Mouse (Mus musculus) embryo, embryonic 11.5 days (tissue): ENCODE results near the gene Tiam2.

ENCODE experiments used
- DNase-seq: peaks from one replicate; pipeline ENCODE4 v3.0.0-alpha.2; 2012; ENCODE audit warnings: low read depth, low spot score

Tiam2 gene

GRCm38 (mm10) chr17:3326148-3326902 is at the start of gene Tiam2:
Gene Tiam2 (plus strand): TSS chr17:3326573.
- peak; percentile 50 for DNase-seq

GRCm38 (mm10) chr17:3280321-3280720 is 46.1 kb upstream of the Tiam2 start:
- DNase-seq: no peak

GRCm38 (mm10) chr17:3281939-3282338 is 44.4 kb upstream of the Tiam2 start:
- DNase-seq: no peak

- DNase-seq: no peak
Measured at GRCm38 (mm10) chr17:3285030-3285671, 41.2 kb upstream of the Tiam2 start.

- no peak for DNase-seq
Measured at GRCm38 (mm10) chr17:3286123-3286825, 40.1 kb upstream of the Tiam2 start.

GRCm38 (mm10) chr17:3288341-3288740 is 38.0 kb upstream of the Tiam2 start:
- DNase-seq: peak; percentile 41

GRCm38 (mm10) chr17:3295097-3295496 is 31.3 kb upstream of the Tiam2 start:
- DNase-seq: no peak

GRCm38 (mm10) chr17:3299487-3299886 is 26.9 kb upstream of the Tiam2 start:
- no peak for DNase-seq

GRCm38 (mm10) chr17:3305926-3306325 is 20.4 kb upstream of the Tiam2 start:
- no peak for DNase-seq

- no peak for DNase-seq
Measured at GRCm38 (mm10) chr17:3313711-3314624, 12.4 kb upstream of the Tiam2 start.

GRCm38 (mm10) chr17:3314625-3315020 is 11.8 kb upstream of the Tiam2 start:
- no peak for DNase-seq

- no peak for DNase-seq
Measured at GRCm38 (mm10) chr17:3315581-3315980, 10.8 kb upstream of the Tiam2 start.

GRCm38 (mm10) chr17:3326903-3327279 is 518 bp downstream of the Tiam2 start:
- DNase-seq: no peak

- no peak for DNase-seq
Measured at GRCm38 (mm10) chr17:3327335-3327734, 962 bp downstream of the Tiam2 start.

- no peak for DNase-seq
Measured at GRCm38 (mm10) chr17:3328820-3329219, 2.4 kb downstream of the Tiam2 start.

- no peak for DNase-seq
Measured at GRCm38 (mm10) chr17:3329429-3329828, 3.1 kb downstream of the Tiam2 start.

GRCm38 (mm10) chr17:3331721-3332461 is 5.5 kb downstream of the Tiam2 start:
- DNase-seq: no peak

GRCm38 (mm10) chr17:3336161-3336739 is 9.9 kb downstream of the Tiam2 start:
- DNase-seq: no peak

- DNase-seq: no peak
Measured at GRCm38 (mm10) chr17:3336887-3337524, 10.6 kb downstream of the Tiam2 start.

- DNase-seq: no peak
Measured at GRCm38 (mm10) chr17:3337525-3337888, 11.1 kb downstream of the Tiam2 start.
